Mouse (Mus musculus) adrenal gland, postnatal 4 days (tissue): ENCODE data around the gene D930007J09Rik. TPM values are rescaled to one million over a fixed set of nuclear protein-coding genes. Genes with fewer than 3 reads are reported as not detected.

Source experiments
- DNase-seq, 2 experiments: peaks; one replicate each; pipeline ENCODE4 v3.0.0; 2021 to 2022; ENCODE audit warnings: low spot score in 2 of 2, mixed read lengths in 2 of 2
- total RNA-seq, 2 experiments: library from RNA; stranded (reverse); gene quantifications; 2 replicates each; pipeline ENCODE4 v1.2.3; 2021

D930007J09Rik gene
- total RNA-seq, 2 experiments from 2014 or later: not detected

- DNase-seq: no peak
Observed at GRCm38 (mm10) chr13:32760795-32761194, 41.9 kb downstream of the D930007J09Rik start.

- no peak for DNase-seq
Observed at GRCm38 (mm10) chr13:32759036-32759435, 43.6 kb downstream of the D930007J09Rik start.

Other genes with a start within 250 kb of the D930007J09Rik start
- 1 to 10 TPM; 3.1 to 4.9 TPM for gene Mylk4, start 18.9 kb downstream of the D930007J09Rik start, total RNA-seq
- gene Wrnip1, start 811 bp downstream of the D930007J09Rik start, total RNA-seq: 10 to 100 TPM; 44.9 TPM
- 10 to 100 TPM; 32.7 to 41.3 TPM for gene Serpinb1a, start 48.3 kb upstream of the D930007J09Rik start, total RNA-seq
- gene Serpinb1c, start 95.4 kb upstream of the D930007J09Rik start, total RNA-seq: under 1 TPM in 1 of 2 experiments, not detected in 1; 0.31 TPM
- 10 to 100 TPM; 60.3 to 62.4 TPM for gene Serpinb6b, start 162.4 kb upstream of the D930007J09Rik start, total RNA-seq
- gene Serpinb9, start 200.4 kb upstream of the D930007J09Rik start, total RNA-seq: 10 to 100 TPM; 18.3 to 18.7 TPM
- gene Serpinb9b, start 224.6 kb upstream of the D930007J09Rik start, total RNA-seq: under 1 TPM in 1 of 2 experiments, not detected in 1; 0.08 TPM